Mouse (Mus musculus) monocyte, adult 5-6 weeks (primary cell): Measurements from ENCODE around the gene Rps11. TPM values are rescaled to one million over a fixed set of nuclear protein-coding genes. Genes with fewer than 3 reads are reported as not detected.

Experiments
- ATAC-seq: fragments of 153-309, 156-312 bp; replicated peaks from 2 replicates; pipeline ENCODE4 v1.8.0; 2017; ENCODE audit warnings: mild to moderate bottlenecking; ENCODE audit not compliant: low TSS enrichment, insufficient number of reproducible peaks, severe bottlenecking, poor library complexity, low FRiP score
- total RNA-seq: library from RNA; stranded (forward); fragments of 200-1000, 200-491, 200-594 nt; gene quantifications from 3 replicates; pipeline ENCODE4 v1.2.3, GENCODE M21; 2017

Rps11 gene
- total RNA-seq, 1 experiment from 2014 or later: 1,516 TPM

DNA sequence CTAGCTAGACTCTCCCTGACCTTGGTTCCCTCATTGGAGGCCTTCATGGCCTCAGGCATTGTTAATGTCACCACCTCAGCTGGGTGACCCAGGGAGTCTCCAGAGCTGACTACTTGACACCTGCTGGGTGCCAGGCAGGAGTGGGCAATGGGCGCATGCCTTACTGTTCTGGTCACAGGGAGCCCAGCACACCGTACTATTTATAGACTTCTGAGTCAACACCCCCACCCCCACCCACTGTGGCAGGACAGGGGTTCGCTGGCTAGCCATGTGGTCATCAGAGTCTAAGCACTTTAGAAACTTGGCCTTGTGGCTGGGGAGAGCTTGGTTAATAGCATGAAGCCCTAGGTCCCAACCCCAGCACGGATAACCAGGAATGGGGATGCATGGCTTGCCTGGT lies 48.8 kb downstream of the Rps11 start:
- no peak for ATAC-seq

- no peak for ATAC-seq
These were observed 50.3 kb downstream of the Rps11 start for GRCm38 (mm10) chr7:45073949-45074348.

- 0 out of 2 replicates have a peak, but pooled peaks have one; percentile 11 for ATAC-seq
These were observed 51.0 kb downstream of the Rps11 start for GRCm38 (mm10) chr7:45073171-45073707.

Other genes starting within 250 kb of the Rps11 start
- gene Med25, start 231.7 kb downstream of the Rps11 start, total RNA-seq: 8.2 to 15.1 TPM (median 8.9 TPM) in 3 replicates
- 10.8 to 19.1 TPM (median 16.1 TPM) in 3 replicates for gene Fuz, start 228.4 kb downstream of the Rps11 start, total RNA-seq
- gene Ap2a1, start 194.9 kb downstream of the Rps11 start, total RNA-seq: 10.3 to 21.7 TPM (median 21.0 TPM) in 3 replicates
- gene Tsks, start 181.2 kb downstream of the Rps11 start, total RNA-seq: not detected in 3 replicates
- not detected in 3 replicates for gene Cpt1c, start 149.6 kb downstream of the Rps11 start, total RNA-seq
- 57.2 to 80.2 TPM (median 58.1 TPM) in 3 replicates for gene Prmt1, start 137.9 kb downstream of the Rps11 start, total RNA-seq
- 83.1 to 122 TPM (median 104 TPM) in 3 replicates for gene Irf3, start 126.8 kb downstream of the Rps11 start, total RNA-seq
- gene Bcl2l12, start 125.7 kb downstream of the Rps11 start, total RNA-seq: 2.7 to 13.0 TPM (median 7.7 TPM) in 3 replicates
- gene Scaf1, start 108.1 kb downstream of the Rps11 start, total RNA-seq: 15.3 to 21.1 TPM (median 16.7 TPM) in 3 replicates
- gene Rras, start 106.5 kb downstream of the Rps11 start, total RNA-seq: 43.0 to 51.7 TPM (median 49.7 TPM) in 3 replicates
- 1.6 to 5.0 TPM (median 2.0 TPM) in 3 replicates for gene Prr12, start 71.6 kb downstream of the Rps11 start, total RNA-seq
- 45.8 to 57.3 TPM (median 52.8 TPM) in 3 replicates for gene Nosip, start 62.0 kb downstream of the Rps11 start, total RNA-seq
- gene Prrg2, start 61.8 kb downstream of the Rps11 start, total RNA-seq: 1.5 to 12.8 TPM (median 3.7 TPM) in 3 replicates
- 6.2 to 20.1 TPM (median 15.3 TPM) in 3 replicates for gene Rcn3, start 32.2 kb downstream of the Rps11 start, total RNA-seq
- gene Fcgrt, start 20.6 kb downstream of the Rps11 start, total RNA-seq: 74.9 to 100 TPM (median 91.0 TPM) in 3 replicates
- 2,771 to 4,251 TPM (median 4,236 TPM) in 3 replicates for gene Rpl13a, start 4.3 kb upstream of the Rps11 start, total RNA-seq
- gene Gm45713, start 11.8 kb upstream of the Rps11 start, total RNA-seq: 1.5 TPM in 1 of 3 replicates, not detected in the others
- 35.3 to 62.4 TPM (median 36.7 TPM) in 3 replicates for gene Flt3l, start 12.0 kb upstream of the Rps11 start, total RNA-seq
- gene Pih1d1, start 29.9 kb upstream of the Rps11 start, total RNA-seq: 23.4 to 37.8 TPM (median 26.8 TPM) in 3 replicates
- gene Aldh16a1, start 30.1 kb upstream of the Rps11 start, total RNA-seq: 28.6 to 46.8 TPM (median 34.2 TPM) in 3 replicates
- not detected in 3 replicates for gene Slc17a7, start 39.5 kb upstream of the Rps11 start, total RNA-seq
- not detected in 3 replicates for gene Gfy, start 55.1 kb upstream of the Rps11 start, total RNA-seq
- not detected in 3 replicates for gene Pth2, start 56.6 kb upstream of the Rps11 start, total RNA-seq
- gene Ccdc155, start 80.5 kb upstream of the Rps11 start, total RNA-seq: 0.75 TPM in 1 of 3 replicates, not detected in the others
- 4.7 to 8.7 TPM (median 6.1 TPM) in 3 replicates for gene Dkkl1, start 87.7 kb upstream of the Rps11 start, total RNA-seq
- gene Tead2, start 91.3 kb upstream of the Rps11 start, total RNA-seq: 0.48 to 2.5 TPM (median 0.64 TPM) in 3 replicates
- 112 to 185 TPM (median 125 TPM) in 3 replicates for gene Cd37, start 114.7 kb upstream of the Rps11 start, total RNA-seq
- 0.64 TPM in 1 of 3 replicates, not detected in the others for gene Slc6a16, start 116.6 kb upstream of the Rps11 start, total RNA-seq
- gene Slc6a21, start 153.1 kb upstream of the Rps11 start, total RNA-seq: not detected in 3 replicates
- 9.7 to 15.3 TPM (median 10.4 TPM) in 3 replicates for gene Trpm4, start 209.3 kb upstream of the Rps11 start, total RNA-seq
- not detected in 3 replicates for gene Hrc, start 210.9 kb upstream of the Rps11 start, total RNA-seq
- gene Ppfia3, start 242.6 kb upstream of the Rps11 start, total RNA-seq: 0.19 TPM in 1 of 3 replicates, not detected in the others
- gene Lin7b, start 246.1 kb upstream of the Rps11 start, total RNA-seq: not detected in 3 replicates